Mouse (Mus musculus) kidney, embryonic 16.5 days (tissue): ENCODE data around the gene Serpinf1. TPM values are rescaled to one million over a fixed set of nuclear protein-coding genes. Genes with fewer than 3 reads are reported as not detected.
"Not testable (repeated sequence)": the region's sequence is repeated elsewhere in the genome, so short reads cannot be mapped to it uniquely, and the experiment has no call there.

Source experiments
- ATAC-seq: fragments of 200-750 bp; cut with Nextera tagmentation; 2 replicates; pipeline ENCODE4 v1.8.0; 2017; ENCODE audit warnings: moderate TSS enrichment; ENCODE audit not compliant: low FRiP score, low TSS enrichment
- H3K27ac ChIP-seq: fragments of 300-500 bp; sonication (generic); 2 replicates; pipeline ENCODE4 v1.5.1; 2014; ENCODE audit warnings: low read length
- H3K27me3 ChIP-seq: fragments of 300-500 bp; sonication (generic); 2 replicates; pipeline ENCODE4 v1.6.1; 2014; ENCODE audit warnings: low read length, control low read depth, mixed read lengths; ENCODE audit not compliant: insufficient read depth
- H3K36me3 ChIP-seq: fragments of 300-500 bp; sonication (generic); 2 replicates; pipeline ENCODE4 v1.6.1; 2014; ENCODE audit warnings: low read length, control low read depth, mixed read lengths; ENCODE audit not compliant: insufficient read depth
- H3K4me1 ChIP-seq: fragments of 300-500 bp; sonication (generic); 2 replicates; pipeline ENCODE4 v1.6.1; 2014; ENCODE audit warnings: low read length, control low read depth, mixed read lengths; ENCODE audit not compliant: insufficient read depth
- H3K4me2 ChIP-seq: fragments of 300-500 bp; sonication (generic); replicated peaks from 2 replicates; pipeline ENCODE4 v1.6.1; 2014; ENCODE audit warnings: low read depth, low read length
- H3K4me3 ChIP-seq: fragments of 300-500 bp; sonication (generic); 2 replicates; pipeline ENCODE4 v1.5.1; 2014; ENCODE audit warnings: mild to moderate bottlenecking, low read length
- H3K9ac ChIP-seq: fragments of 300-500 bp; sonication (generic); replicated peaks from 2 replicates; pipeline ENCODE4 v1.6.1; 2014; ENCODE audit warnings: low read length
- H3K9me3 ChIP-seq: fragments of 300-500 bp; sonication (generic); 2 replicates; pipeline ENCODE4 v1.6.1; 2016; ENCODE audit warnings: low read length, control low read depth
- WGBS: fragments of 180-500 bp; shearing (Covaris S2); extraction: QIAGEN DNeasy Blood & Tissue Kit; methylation state at CpG from one replicate; pipeline ENCODE4 v1.1.7; 2014; 5-methylcytosine and 5-hydroxymethylcytosine counted together
- microRNA counts: library from miRNA; unstranded; fragments of <30 nt; microRNA quantifications from one replicate; lab custom pipeline; 2016
- microRNA-seq: library from miRNA; unstranded; fragments of <30 nt; microRNA quantifications from one replicate; pipeline ENCODE4, GENCODE M21; 2016
- polyA plus RNA-seq: library from polyadenylated mRNA; unstranded; fragments of >200 nt; fragmentation: Nextera tagmentation; extraction: Ambion mirVana; gene quantifications from 2 replicates; pipeline ENCODE4 v1.2.1, GENCODE M21; 2015

Gene Serpinf1
- polyA plus RNA-seq, 1 experiment from 2014 or later, result 121 TPM

DNA sequence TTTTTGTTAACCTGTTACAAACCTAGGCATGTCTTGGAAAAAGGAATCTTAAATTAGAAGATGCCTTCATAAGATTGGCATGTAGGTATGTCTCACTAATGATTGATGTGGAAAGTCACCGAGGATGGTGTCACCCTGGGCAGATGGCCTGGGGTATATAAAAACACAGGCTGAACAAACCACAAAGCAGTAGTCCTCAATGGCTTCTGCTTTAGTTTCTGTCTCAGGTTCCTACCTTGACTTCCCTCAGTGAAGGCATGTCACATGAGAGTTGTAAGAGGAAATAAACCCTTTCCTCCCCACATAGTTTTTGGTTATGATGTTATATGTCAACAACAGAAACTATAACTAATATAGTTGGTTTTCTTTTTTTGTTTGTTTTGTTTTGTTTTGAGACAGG is 26.9 kb downstream of the Serpinf1 start:
- H3K36me3 ChIP-seq, result no peaks in the 10 kb centered on the region
- WGBS, result 64% methylated on average over 1 of the region's 1 CpGs
- H3K4me2 ChIP-seq, result no peak overlapping the region

DNA sequence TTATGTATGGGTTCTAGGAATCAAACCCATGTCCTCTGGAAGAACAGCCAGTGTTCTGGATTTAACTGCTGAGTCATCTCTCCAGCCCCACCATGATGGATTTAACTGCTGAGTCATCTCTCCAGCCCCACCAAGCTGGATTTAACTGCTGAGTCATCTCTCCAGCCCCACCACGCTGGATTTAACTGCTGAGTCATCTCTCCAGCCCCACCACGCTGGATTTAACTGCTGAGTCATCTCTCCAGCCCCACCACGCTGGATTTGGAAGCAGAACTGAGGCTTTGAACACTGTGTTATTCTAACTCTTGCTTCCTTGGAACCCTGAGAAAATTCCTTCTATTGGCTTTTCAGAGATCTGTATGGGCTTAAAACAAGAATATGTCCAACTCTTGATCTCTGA is 39.0 kb downstream of the Serpinf1 start:
- not testable (repeated sequence) for H3K27ac ChIP-seq, H3K27me3 ChIP-seq, H3K4me1 ChIP-seq, H3K4me2 ChIP-seq, H3K9ac ChIP-seq, ATAC-seq, H3K36me3 ChIP-seq, H3K9me3 ChIP-seq, H3K4me3 ChIP-seq
- WGBS, result 55% methylated on average over 3 of the region's 3 CpGs

More for the DNA sequence above, 26.9 kb downstream of the Serpinf1 start:
- no peak overlapping the region for H3K4me3 ChIP-seq
- no peak overlapping the region for H3K27ac ChIP-seq
- H3K9me3 ChIP-seq, result no peaks in the 10 kb centered on the region
- H3K4me1 ChIP-seq, result no peaks in the 10 kb centered on the region
- ATAC-seq, result no peak
- H3K9ac ChIP-seq, result no peak overlapping the region
- no peaks in the 10 kb centered on the region for H3K27me3 ChIP-seq

DNA sequence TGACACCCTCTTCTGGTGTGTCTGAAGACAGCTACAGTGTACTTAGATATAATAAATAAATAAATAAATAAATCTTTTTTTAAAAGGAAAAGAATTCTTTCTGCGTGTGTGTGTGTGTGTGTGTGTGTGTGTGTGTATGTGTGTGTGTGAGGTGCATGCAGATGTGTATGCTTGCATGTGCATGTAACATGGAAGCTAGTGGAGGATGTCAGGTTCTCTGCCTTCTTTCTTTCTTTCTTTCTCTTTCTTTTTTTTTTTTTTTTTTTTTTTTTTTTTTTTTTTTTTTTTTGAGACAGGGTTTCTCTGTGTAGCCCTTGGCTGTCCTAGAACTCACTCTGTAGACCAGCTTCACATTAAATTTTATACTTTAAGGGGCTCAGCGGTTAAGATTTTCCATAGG is 43.7 kb downstream of the Serpinf1 start:
- not testable (repeated sequence) for H3K9me3 ChIP-seq, H3K4me1 ChIP-seq, H3K27ac ChIP-seq, H3K9ac ChIP-seq, H3K27me3 ChIP-seq, H3K4me3 ChIP-seq, H3K36me3 ChIP-seq, H3K4me2 ChIP-seq, ATAC-seq
- WGBS, result 100% methylated on average over 2 of the region's 2 CpGs

DNA sequence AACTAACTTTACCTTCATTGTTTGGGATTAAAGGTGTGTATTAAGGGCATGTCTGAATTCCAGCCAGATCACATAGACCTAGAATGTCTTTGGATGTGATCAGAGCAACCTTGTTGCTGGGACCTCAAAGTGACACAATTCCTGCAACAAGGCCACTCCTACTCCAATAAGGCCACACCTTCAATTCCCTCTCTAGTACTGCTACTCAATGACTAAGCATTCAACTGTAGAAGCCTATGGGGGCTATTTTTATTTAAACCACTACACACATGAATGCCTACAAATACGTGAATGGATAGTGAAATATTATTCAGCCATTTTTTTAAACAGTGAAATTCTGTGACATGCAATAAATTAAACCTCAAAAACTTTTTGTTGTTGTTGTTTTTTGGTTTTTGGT is 45.4 kb downstream of the Serpinf1 start:
- WGBS, result 82% methylated on average over 1 of the region's 1 CpGs
- no peak overlapping the region for H3K9ac ChIP-seq
- H3K9me3 ChIP-seq, result no peaks in the 10 kb centered on the region
- ATAC-seq, result no peak
- H3K36me3 ChIP-seq, result no peaks in the 10 kb centered on the region
- no peaks in the 10 kb centered on the region for H3K27me3 ChIP-seq
- H3K4me2 ChIP-seq, result no peak overlapping the region
- no peak overlapping the region for H3K4me3 ChIP-seq
- H3K27ac ChIP-seq, result no peak overlapping the region
- H3K4me1 ChIP-seq, result no peaks in the 10 kb centered on the region

MicroRNAs within 50 kb of the gene (microRNA counts, 519-probe panel; counts per million panel counts)
- 4,412 counts per million, percentile 93 among the panel's probes with 10 or more counts for microRNA mmu-miR-22 (lab: Ali Mortazavi, UCI)

Small RNAs within 50 kb of the gene (microRNA-seq; reads per million reads assigned to microRNA genes)
- gene Mir22, result 4,630 reads per million, percentile 92 among the genes with 10 or more reads in this experiment

Other genes with a start within 250 kb of the Serpinf1 start
- 26.1 and 26.9 TPM in 2 replicates for gene Ovca2, start 243.9 kb downstream of the Serpinf1 start, polyA plus RNA-seq
- 28.2 and 28.4 TPM in 2 replicates for gene Dph1, start 231.5 kb downstream of the Serpinf1 start, polyA plus RNA-seq
- gene Rtn4rl1, start 228.9 kb downstream of the Serpinf1 start, polyA plus RNA-seq, result 3.8 and 5.0 TPM in 2 replicates
- gene Rpa1, start 74.4 kb downstream of the Serpinf1 start, polyA plus RNA-seq, result 119 and 129 TPM in 2 replicates
- 14.9 and 15.3 TPM in 2 replicates for gene Smyd4, start 74.3 kb downstream of the Serpinf1 start, polyA plus RNA-seq
- gene Serpinf2, start 16.9 kb upstream of the Serpinf1 start, polyA plus RNA-seq, result 57.8 and 60.2 TPM in 2 replicates
- 7.2 and 7.3 TPM in 2 replicates for gene Wdr81, start 32.0 kb upstream of the Serpinf1 start, polyA plus RNA-seq
- gene Tlcd2, start 39.0 kb upstream of the Serpinf1 start, polyA plus RNA-seq, result 26.8 and 27.1 TPM in 2 replicates
- gene Prpf8, start 64.1 kb upstream of the Serpinf1 start, polyA plus RNA-seq, result 64.0 and 66.2 TPM in 2 replicates
- 1.7 and 2.0 TPM in 2 replicates for gene Rilp, start 87.4 kb upstream of the Serpinf1 start, polyA plus RNA-seq
- 19.2 and 19.5 TPM in 2 replicates for gene Scarf1, start 90.8 kb upstream of the Serpinf1 start, polyA plus RNA-seq
- 9.4 and 9.7 TPM in 2 replicates for gene Slc43a2, start 109.0 kb upstream of the Serpinf1 start, polyA plus RNA-seq
- gene Pitpna, start 165.4 kb upstream of the Serpinf1 start, polyA plus RNA-seq, result 70.4 and 72.1 TPM in 2 replicates
- 33.2 and 34.2 TPM in 2 replicates for gene Inpp5k, start 208.3 kb upstream of the Serpinf1 start, polyA plus RNA-seq
- 83.0 and 85.9 TPM in 2 replicates for gene Myo1c, start 227.8 kb upstream of the Serpinf1 start, polyA plus RNA-seq